Mouse (Mus musculus): ENCODE data around the gene Vrk1.

The Vrk1 gene

GRCm38 (mm10) chr12:106055799-106056198, 45.8 kb downstream of the Vrk1 start:
- peak; percentile 90 for DNase-seq

GRCm38 (mm10) chr12:106059873-106060573, 50.0 kb downstream of the Vrk1 start:
- no peak for DNase-seq

GRCm38 (mm10) chr12:106070434-106071155, 60.6 kb downstream of the Vrk1 start:
- DNase-seq: no peak

- DNase-seq: no peak
These were observed 61.6 kb downstream of the Vrk1 start for GRCm38 (mm10) chr12:106071575-106072166.

- DNase-seq: peak; percentile 13
These were observed 64.5 kb downstream of the Vrk1 start for GRCm38 (mm10) chr12:106074371-106075155.

GRCm38 (mm10) chr12:106076131-106076530, 66.1 kb downstream of the Vrk1 start:
- no peak for DNase-seq

GRCm38 (mm10) chr12:106080511-106080910, 70.5 kb downstream of the Vrk1 start:
- no peak for DNase-seq

- no peak for DNase-seq
These were observed 71.1 kb downstream of the Vrk1 start for GRCm38 (mm10) chr12:106080945-106081747.

- DNase-seq: no peak
These were observed 71.7 kb downstream of the Vrk1 start for GRCm38 (mm10) chr12:106081748-106082140.

GRCm38 (mm10) chr12:106082191-106082957, 72.3 kb downstream of the Vrk1 start:
- DNase-seq: no peak

GRCm38 (mm10) chr12:106082958-106083381, 72.9 kb downstream of the Vrk1 start:
- DNase-seq: no peak

- DNase-seq: no peak
These were observed 74.1 kb downstream of the Vrk1 start for GRCm38 (mm10) chr12:106084126-106084525.

- no peak for DNase-seq
These were observed 84.8 kb downstream of the Vrk1 start for GRCm38 (mm10) chr12:106094827-106095226.

- no peak for DNase-seq
These were observed 92.0 kb downstream of the Vrk1 start for GRCm38 (mm10) chr12:106102003-106102402.

GRCm38 (mm10) chr12:106102726-106103643, 93.0 kb downstream of the Vrk1 start:
- DNase-seq: no peak

GRCm38 (mm10) chr12:106107272-106107671, 97.2 kb downstream of the Vrk1 start:
- DNase-seq: no peak

GRCm38 (mm10) chr12:106115070-106115891, 105.3 kb downstream of the Vrk1 start:
- peak; percentile 81 for DNase-seq

GRCm38 (mm10) chr12:106115892-106116206, 105.8 kb downstream of the Vrk1 start:
- no peak for DNase-seq

GRCm38 (mm10) chr12:106123276-106123675, 113.2 kb downstream of the Vrk1 start:
- no peak for DNase-seq

GRCm38 (mm10) chr12:106124581-106124980, 114.6 kb downstream of the Vrk1 start:
- no peak for DNase-seq
